Mouse (Mus musculus): Measurements from ENCODE around the gene Ugt1a7c.
"Not testable (repeated sequence)": the region's sequence is repeated elsewhere in the genome, so short reads cannot be mapped to it uniquely, and the experiment has no call there.

The Ugt1a7c gene

DNA sequence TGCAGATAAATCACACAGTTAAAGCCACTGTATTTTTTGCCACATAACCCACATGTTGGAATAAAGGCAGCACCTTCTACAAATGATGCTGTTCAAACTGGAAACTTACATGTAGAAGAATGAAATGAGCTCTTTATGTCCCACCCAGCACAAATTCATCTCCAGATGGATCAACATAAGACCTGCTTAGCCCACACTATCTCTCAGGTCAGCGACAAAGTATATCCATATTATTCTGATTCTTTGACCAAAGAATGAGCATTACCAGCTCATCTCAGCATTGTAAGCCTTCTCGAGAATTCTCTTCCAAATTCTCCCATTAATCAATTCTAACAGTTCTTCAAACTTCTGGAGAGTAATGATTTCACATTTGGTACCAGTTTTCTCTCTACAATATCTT is 127.4 kb downstream of the Ugt1a7c start:
- DNase-seq (ENCODE audit: low read depth in 1 of 2, low spot score in 2 of 2): no peak

DNA sequence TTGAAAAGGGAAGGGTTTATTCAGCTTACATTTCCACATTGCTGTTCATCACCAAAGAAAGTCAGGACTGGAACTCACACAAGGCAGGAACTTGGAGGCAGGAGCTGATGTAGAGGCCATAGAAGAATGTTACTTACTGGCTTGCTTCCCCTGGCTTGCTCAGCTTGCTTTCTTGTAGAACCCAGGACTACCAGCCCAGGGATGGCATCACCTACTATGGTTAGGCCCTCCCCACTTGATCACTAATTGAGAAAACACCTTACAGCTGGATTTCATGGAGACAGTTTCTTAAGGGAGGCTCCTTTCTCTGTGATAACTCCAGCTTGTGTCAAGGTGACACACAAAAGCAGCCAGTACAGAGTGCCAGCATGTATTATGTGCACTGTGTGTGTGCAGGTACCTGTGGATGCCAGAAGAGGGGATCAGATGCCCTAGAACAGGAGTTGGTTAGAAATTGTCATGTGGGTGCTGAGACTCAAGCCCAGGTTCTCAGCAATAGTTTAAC is 128.2 kb downstream of the Ugt1a7c start:
- DNase-seq (ENCODE audit: low read depth in 1 of 2, low spot score in 2 of 2): peak in 1 of 2 experiments; percentile 16

DNA sequence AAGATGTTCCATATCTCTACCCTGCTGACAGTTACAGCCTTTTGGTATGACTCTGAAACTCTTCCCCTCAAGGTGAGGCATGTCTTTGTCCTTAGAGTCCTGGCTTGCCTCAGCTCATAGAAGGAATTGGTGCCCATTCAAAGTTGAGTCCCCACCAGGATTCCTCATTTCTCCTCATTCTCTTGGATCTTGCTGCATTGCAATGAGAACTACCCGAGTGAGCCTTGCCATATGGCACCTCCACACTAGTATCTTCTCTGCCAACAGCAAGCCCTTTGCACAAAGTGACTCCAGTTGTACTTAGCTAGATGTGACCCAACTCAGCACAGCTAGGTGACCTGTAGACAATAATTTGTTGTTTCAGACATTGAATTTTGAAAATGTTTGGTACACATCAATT is 128.7 kb downstream of the Ugt1a7c start:
- peak in 1 of 2 experiments; percentile 22 for DNase-seq (ENCODE audit: low read depth in 1 of 2, low spot score in 2 of 2)

DNA sequence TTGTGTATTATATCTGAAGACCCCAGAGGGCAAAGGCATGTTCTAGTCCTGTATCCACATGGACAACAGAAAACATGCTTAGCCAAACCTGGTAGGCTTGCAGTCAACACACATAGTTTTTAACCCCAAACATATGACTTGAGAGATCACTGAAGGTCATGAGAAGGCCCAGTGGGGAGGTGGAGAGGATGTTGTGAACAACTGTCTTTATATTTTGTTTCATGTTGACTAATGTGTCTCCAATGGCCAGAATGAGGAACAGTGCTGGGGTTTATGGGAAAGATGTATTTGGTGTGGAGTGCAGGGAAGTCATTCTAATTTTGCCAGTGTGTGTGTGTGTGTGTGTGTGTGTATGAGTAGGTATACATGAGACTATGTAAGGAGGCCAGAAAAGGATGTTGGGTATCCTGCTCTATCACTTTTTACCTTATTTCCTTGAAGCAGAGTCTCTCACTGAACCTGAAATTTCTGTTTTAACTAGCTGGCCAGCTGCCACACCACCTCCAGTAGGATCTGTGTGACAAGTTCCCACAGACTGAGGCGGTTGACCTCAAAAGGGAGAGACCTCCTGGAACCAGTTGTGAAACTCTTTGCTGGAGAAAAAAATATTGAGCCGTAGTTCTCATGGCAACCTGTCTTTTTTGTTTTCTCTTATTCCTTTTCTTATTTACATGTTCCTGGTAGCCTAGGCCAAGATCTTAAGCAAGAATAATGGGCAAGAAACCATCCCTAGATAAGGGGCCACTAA is 129.3 kb downstream of the Ugt1a7c start:
- no peak for DNase-seq (ENCODE audit: low read depth in 1 of 2, low spot score in 2 of 2)

DNA sequence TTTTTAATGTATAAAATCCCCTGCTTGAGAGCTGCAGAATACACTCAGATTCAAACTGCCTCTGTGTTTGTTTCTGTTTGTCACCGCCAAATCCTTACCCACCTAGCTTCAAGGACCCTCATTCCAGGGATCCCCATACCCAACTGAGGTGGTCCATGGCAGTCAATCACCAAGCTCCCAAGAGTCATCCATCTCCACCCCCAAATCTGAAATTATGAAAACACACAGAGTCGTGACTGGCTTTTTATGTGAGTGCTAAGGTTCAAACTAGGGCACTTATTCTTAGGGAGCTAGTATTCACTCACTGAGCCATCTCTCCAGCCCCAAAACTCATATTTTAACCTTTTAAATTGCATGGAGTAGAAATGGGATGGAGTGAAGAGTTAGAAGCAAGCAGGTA is 130.4 kb downstream of the Ugt1a7c start:
- DNase-seq (ENCODE audit: low read depth in 1 of 2, low spot score in 2 of 2): not testable (repeated sequence)

DNA sequence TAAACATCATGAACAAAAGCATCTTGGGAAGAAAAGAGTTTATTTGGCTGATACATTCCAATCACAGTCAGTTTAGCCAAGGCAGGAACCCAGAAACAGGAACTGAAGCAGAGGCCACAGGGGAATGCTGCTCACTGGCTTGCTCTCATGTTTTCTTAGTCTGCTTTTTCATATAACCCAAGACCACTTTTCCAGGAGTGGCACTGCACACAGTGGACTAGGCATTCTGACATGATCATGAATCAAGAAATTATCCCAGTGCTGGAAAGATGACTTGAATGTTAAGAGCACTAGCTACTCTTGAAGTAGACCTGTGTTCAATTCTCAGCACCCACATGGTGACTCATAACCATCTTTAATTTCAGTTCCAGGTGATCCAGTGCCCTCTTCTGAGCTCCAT is 130.9 kb downstream of the Ugt1a7c start:
- DNase-seq (ENCODE audit: low read depth in 1 of 2, low spot score in 2 of 2): no peak

DNA sequence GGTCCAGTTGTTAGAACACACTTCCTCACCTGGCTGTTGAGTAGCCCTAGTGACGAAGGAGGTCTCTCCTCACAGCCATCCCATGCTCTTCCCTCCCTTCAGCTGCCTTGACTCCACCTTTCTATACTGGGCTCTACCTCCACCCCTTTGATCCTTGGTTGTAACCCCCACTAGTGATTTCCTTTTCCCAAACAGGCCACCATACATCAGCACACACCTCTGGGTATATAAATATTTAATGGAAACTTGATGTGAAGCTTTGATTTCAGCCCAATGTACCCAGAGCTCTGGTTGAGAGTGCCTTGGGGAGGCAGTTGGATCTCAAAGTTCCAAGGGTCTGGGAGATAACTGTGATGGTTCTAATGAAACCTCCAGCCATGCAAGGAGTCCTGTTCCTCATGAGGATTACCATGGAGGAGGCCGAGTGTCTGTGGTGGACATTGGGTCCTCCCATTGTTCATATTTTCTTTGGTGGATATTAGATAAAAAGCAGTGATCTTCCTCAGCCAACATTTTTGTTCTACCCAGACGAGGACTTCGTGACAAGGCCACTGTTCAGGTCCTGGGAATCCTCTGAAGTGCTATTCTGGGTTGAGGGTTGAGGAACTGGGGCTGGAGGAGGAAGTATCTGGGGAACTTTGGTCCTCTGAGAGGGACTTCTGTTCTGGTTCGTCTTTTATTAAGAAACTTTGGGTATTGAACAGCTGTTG is 132.0 kb downstream of the Ugt1a7c start, which contains the start of gene Mroh2a:
Gene Mroh2a (plus strand): TSS at position 317 of the 710 bp plus-strand sequence.
- DNase-seq (ENCODE audit: low read depth in 1 of 2, low spot score in 2 of 2): peak in 1 of 2 experiments; percentile 38

DNA sequence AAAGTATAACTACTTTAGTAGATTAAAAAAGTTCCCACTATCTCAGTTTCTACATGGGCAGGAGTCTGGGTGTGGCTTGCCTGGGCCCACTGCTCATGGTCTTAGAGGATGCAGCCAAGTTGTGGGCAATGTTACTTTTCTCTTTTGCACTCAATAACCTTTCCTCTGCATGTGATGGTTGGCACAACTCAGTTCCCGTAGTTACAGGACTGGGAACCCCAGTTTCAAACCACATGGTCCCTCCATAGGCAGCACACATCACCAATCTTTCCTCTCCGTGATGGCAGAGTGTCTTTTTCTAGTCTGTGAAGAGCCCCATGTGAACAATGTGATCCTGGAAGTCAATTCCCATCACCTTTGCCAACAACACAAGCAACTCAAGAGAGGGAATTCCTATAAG is 132.6 kb downstream of the Ugt1a7c start:
- DNase-seq (ENCODE audit: low read depth in 1 of 2, low spot score in 2 of 2): peak in 1 of 2 experiments; percentile 16

DNA sequence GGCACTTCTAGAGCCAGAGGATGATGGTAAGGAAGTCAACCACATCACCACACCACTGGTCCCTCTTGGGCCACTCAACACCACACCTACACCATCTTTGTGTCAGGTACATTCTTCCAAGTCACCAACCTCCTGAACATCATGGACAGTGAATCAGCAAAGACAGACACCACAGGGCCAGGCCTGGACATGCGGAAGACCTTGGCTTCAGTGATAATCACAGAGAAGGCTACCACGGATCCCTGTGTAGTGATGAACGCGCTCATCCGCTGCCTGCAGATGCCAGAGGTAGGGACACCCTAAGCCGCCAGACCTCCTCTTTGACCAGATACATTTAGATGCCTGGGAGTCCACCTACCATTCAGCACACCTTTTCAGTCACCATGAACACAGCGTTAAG is 133.3 kb downstream of the Ugt1a7c start:
- DNase-seq (ENCODE audit: low read depth in 1 of 2, low spot score in 2 of 2): peak in 1 of 2 experiments; percentile 18

DNA sequence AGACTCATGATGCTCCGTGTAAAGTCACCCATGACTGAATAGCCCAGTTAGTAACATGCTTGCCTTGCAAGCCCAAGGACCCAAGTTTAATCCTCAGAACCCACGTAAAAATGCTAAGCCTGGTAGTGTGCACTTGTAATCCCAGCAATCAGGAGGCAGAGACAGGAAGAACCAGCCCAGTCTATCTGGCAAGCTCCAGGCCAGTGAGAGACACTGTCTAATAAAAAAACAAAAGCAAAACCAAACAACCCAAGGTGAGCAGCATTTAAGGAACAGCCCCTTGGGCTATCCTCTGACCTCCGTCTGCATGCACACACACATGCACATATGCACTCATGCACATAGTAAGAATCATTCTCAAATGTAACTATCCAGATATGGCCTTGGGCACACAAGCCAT is 134.7 kb downstream of the Ugt1a7c start:
- DNase-seq (ENCODE audit: low read depth in 1 of 2, low spot score in 2 of 2): no peak

DNA sequence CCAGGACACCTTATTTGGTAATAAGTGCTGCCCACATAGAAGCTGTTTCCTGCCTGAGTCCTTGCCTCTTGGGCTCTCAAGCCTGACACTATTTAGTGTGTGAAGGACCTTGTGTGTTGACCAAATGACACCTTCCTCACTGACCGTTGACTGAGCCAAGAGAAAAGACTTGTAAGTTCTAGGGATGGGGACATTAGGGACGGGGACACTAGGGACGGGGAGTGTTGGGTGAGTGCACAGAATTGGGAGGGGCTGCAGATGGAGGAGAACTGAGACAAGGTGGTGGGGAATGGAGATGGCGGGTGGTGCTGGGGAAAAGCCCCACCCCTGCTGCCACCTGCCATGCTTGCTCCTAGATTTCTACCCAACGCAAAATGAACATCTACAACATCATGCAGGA is 135.1 kb downstream of the Ugt1a7c start:
- DNase-seq (ENCODE audit: low read depth in 1 of 2, low spot score in 2 of 2): no peak

DNA sequence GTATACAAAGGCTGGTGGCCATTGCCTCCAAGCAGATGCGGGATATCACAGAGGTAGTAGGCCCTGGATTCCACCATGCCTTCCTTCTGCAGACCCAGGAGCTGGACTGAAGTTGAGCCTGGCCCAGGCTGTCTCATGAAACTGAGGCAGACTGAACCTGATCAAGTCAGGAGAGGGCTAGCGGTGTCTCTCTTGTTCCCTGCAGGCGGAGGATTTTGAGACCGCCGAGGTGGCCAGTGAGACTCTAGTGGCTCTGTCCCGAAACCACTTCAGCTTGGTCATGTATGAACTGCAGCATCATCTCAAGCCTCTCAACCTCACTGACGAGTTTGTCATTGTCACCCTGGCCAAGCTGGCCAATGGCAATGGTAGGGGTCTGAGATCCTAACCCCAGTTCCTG is 135.6 kb downstream of the Ugt1a7c start:
- DNase-seq (ENCODE audit: low read depth in 1 of 2, low spot score in 2 of 2): no peak

DNA sequence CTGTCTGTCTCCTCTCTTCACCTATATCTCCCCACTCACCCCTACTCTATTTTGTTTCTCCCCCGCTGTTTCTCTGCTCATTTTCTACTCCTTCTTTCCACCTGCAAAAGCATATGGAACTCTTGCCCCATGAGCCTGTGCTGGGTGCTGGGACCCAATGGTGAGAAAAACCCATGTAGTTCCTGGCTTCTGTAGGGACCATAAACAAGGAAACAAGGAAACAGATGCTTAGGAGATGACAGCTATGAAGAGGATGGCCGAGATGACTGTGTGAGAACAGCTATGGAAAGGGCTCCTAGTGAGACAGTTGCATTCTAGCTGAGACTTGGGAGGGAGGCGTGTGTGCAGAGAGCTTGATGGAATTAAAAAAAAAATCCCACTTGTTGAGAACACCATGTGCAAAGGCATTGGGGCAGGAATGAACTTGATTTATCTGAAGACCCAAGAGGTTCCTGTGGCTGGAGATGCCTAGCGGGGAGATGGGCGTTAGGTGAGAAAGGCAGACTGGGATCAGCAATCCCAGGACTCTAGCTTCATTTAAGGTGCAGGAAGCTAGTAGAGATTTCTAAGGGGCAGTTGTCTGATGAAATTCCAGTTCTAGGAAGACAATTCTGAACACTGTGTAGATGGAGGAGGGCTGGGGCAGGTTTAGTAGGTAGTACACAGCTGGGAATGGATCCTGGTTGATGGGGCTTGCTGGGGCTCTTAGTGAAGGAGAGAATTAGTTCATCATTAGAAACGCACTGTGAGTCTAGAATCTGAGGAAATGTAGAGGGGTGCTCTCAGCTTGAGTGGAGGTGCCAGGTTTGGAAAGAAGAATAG is 136.3 kb downstream of the Ugt1a7c start:
- DNase-seq (ENCODE audit: low read depth in 1 of 2, low spot score in 2 of 2): no peak

DNA sequence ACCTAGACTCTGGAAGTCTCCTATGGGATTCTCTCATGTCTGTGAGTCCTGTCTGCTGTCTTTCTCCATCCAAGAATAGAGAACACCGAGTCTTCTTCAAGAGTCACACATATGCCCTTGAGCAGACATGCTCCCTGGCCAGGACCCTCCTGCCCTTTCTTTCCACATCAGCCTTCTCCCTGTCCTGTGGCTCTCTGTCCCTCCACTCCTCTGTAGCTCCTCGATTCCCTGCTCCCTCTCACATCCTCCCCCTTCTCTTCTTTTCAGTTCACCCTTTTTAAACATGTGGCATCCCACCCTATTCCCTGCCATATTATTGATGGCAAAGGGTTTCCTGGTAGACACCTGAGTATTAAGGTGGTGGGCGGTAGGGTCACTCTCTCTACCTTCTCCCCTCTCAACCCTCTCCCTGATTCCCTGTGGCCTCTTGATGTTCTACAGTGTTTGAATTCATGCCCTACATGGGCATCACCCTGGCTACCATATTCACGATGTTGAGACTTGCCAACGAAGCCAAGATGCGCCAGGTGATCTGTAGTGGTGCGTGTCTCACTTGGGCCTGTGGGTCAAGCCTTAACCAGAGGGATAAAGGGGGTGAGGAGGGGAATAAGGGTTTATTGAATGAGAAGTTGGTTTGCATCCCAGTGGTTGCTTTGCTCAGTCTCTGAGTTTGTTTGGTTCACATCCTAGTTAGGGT is 137.1 kb downstream of the Ugt1a7c start:
- no peak for DNase-seq (ENCODE audit: low read depth in 1 of 2, low spot score in 2 of 2)

DNA sequence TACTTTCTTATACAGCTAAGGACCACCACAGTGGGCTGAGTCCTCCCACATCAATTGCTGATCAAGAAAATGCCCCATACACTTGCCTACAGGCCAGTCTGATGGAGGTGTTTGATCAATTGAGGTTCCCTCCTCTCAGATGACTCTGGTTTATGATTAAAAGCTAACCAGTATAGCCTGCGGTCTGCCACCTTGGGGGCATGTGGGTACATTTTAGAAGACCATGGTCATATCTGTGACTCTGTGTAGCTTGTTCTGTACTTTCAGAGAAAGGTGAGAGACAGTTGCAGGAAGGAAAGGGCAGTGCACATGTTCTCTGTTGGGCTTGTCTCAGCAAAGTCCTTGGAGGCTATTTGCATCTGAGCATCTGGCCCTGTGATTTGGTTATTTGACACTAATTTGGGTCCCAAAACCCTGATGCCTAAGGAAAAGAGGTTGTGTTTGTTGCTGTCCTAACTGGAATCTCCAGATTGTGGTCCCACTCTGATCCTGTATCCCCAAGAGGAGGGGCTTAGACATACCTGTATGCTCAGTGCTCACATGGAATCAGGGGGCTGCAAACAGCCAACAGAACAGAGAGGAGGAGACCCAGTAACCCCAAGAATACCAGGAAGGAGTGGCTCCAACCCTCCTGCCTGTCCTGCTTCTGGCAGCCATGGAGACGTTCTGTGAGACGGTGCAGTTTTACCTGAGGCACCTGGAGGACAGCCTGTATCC is 138.0 kb downstream of the Ugt1a7c start:
- DNase-seq (ENCODE audit: low read depth in 1 of 2, low spot score in 2 of 2): no peak

DNA sequence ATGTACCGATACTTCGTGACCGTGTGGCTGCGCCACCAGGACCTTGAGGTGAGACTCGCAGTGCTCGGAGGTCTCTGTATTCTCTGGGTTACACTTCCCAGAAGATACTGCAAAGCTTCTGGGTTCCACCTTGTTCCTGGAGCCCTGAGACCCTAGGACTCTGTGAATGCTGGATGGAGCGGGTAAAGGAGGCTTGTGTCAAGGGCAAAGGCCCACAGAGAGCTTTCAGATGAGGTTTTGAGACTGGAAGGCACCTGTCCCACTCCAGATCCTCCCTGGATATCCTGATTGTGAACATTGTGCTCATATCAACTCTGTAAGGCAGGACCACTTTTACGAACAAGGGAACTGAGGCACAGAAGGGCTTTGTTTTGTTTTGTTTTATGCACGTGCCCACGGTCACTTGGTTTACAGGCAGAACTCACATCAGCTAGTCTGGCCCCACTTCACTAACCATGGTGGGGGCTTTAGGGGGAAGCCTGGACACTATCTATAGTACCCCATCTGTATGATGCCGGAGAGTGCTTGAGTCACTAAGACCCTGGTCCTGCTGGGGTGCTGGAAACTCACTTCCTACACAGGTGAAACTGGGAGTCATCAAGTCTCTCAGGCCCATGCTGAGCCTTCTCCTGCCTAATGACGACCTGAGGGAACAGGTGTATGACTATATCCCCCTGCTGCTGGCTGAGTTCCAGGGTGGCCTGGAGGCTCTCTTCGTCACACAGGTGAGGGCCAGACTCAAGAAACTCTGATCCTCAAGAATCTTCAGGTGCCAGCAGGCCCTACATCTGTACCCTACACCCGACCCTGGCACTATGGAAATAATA is 138.8 kb downstream of the Ugt1a7c start:
- no peak for DNase-seq (ENCODE audit: low read depth in 1 of 2, low spot score in 2 of 2)

DNA sequence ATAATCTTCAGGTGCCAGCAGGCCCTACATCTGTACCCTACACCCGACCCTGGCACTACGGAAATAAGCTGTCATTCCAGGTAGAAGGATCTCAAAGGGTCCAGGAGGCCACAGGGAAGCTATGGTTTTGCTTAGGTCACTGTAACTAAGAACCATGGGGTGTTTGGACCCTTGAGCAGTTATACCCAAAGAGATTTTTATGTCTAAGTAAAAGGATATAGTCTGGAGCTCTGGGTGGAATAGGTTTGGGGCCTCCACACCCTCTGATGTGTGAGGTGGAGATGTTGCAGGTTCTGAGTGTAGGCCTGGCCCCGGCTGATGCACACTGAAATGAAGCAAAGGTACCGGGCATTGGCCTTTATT is 139.4 kb downstream of the Ugt1a7c start:
- DNase-seq (ENCODE audit: low read depth in 1 of 2, low spot score in 2 of 2): no peak

DNA sequence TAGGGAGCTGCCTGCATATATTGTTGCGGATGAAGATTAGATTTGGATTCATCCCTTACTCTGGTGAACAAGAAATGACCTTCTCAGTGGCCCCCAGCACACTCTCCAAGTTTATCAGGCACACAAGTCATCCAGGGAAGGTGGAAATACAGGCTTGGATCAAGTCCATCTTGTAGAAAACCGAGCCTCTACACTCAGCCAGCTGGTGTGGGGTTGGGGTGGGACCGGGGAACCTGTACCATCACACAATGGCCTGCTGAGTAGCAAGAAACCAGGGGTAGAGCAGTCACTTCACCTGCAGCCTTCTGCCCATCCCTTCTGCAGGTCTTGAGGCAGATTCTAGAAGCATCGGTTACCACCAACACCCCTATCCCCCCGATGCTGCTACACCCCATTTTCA is 139.8 kb downstream of the Ugt1a7c start:
- DNase-seq (ENCODE audit: low read depth in 1 of 2, low spot score in 2 of 2): no peak

DNA sequence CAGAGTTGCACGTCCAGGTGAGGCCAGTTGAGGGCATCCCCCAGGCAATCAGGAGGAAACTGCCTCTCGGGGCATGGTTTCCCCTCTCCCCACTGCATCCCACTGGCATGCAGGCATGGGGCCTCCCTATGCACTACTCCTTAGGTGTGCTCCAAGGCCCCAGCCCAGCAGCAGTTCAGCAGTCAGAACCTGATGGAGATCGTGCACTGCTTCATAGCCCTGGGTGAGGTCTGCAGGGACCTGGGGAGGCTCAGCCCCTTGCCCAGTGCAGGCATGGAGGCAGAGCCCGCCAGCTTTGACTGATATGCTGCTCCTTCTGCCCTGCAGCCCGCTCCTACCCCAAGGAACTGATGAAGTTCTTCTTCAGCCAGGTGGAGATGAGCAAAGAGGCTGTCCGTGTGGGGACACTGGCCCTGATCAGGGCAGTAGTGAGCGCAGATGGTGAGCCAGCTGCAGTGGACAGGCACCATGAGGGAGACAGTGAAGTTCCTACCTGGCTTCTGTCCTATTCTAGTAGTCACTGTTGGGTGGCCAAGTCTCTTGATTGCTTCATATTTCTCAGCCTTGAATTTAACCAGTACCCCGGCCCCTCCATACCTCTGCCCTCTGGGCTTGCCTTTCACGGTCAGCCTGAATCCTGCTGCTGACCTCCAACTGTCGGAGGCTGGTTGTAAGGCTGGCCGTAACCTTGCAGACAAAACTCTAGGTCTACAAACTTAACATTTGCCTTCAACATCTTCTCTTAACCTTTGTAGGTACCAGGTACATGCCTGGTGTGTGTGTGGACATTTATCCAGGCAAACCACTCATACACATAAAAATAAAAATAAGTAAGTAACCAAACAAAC is 140.4 kb downstream of the Ugt1a7c start:
- DNase-seq (ENCODE audit: low read depth in 1 of 2, low spot score in 2 of 2): no peak

Measured in monocyte, adult 2 months (primary cell).